Mouse (Mus musculus) left cerebral cortex, postnatal 25 days (tissue): ENCODE results near the gene Nat9. TPM values are rescaled to one million over a fixed set of nuclear protein-coding genes. Genes with fewer than 3 reads are reported as not detected.

Source experiments
- DNase-seq, 2 experiments: peaks; one replicate each; pipeline ENCODE4 v3.0.0; 2022; ENCODE audit warnings: low spot score in 2 of 2, mixed read lengths in 1 of 2
- intact Hi-C: fragments of 180-260 bp; cut with DNase I; formaldehyde crosslinking; loops from one replicate; pipeline ENCODE4 v1.15.1; 2025
- total RNA-seq, 2 experiments: library from RNA; stranded (reverse); gene quantifications; 2 replicates each; pipeline ENCODE4 v1.2.3; 2021

Nat9 gene
- total RNA-seq, 2 experiments from 2014 or later: 20.1 to 22.3 TPM

DNA sequence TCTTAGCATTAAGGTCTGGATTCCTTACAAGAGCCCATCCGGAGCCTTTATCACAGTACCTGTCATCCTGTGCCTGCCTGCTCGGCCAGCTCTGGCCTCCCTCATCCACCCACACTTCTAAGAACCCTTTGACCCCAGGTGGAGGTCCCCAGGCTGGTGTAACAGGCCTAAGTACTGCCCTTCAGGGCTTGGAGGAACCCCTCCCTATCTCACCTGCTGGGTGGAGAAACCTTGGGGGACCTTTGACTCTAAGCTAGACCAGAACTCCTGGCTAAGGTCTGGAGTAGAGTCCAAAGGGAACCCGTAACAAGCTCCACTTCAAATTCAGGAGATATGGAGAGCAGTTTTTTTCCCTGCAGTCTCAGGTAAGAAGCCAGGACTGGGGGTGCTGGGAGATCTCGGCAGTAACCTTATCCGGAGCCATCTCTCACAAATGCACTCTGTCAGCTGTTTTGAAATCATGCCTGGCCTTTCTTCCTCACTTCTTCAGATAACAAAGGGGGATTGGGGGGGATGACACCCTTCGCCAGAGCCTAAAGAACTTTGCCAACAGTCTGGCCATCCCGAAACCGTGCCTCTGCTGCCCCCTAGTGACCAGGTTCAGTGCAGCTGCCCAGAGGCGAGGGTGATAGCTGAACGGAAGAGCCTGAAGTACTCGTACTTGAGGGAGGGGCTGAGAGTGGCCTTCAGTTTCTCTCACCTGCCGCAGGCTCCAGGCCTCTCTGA lies 5.6 kb downstream of the Nat9 start:
- intact Hi-C loops: loop anchor here (2.0 kb wide), 1 partner anchor 101 kb away; no protein-coding TSS in a partner anchor
- DNase-seq: peak; percentile 58 to 68

DNA sequence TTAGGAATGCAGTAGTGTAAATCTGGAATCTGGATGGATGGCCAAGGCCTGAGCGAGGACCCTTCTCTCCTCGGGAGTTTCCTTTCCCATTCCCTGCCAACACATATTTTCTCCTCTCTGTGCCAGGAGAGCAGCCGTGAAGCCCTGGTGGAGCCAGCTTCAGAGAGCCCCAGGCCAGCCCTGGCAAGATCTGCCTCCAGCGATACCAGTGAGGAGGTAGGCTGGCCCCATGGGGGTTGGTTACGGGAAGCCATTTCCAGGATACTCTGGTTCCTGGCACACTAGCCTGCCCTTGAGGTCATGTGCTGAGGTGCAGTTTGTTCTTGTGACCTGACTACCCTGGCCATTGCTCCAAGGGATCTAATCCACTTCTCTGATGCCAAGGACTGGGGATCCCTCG lies 7.8 kb downstream of the Nat9 start:
- intact Hi-C loops: no loop called here
- no peak for DNase-seq

DNA sequence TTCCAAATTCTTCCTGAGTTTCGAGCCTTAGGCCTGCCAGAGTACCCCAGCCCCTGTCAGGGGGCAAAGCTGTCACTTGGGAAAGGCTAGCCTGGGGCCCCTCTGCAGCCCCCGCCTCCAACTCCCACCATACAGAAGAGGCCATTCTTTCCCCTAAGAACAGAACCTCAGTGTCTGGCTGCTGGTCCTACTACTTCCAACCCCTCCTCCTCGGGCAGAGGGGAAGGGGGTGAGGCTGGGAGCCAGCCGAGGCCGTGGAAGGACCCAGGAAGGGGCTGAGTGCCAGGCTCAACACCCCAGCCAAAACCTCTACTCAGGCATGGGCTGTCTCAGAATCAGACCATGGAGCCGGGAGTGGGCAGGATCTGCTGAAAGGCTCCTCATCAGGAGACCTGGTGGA lies 8.5 kb downstream of the Nat9 start:
- DNase-seq: peak in 1 of 2 experiments; percentile 52
- intact Hi-C loops: no loop called here

DNA sequence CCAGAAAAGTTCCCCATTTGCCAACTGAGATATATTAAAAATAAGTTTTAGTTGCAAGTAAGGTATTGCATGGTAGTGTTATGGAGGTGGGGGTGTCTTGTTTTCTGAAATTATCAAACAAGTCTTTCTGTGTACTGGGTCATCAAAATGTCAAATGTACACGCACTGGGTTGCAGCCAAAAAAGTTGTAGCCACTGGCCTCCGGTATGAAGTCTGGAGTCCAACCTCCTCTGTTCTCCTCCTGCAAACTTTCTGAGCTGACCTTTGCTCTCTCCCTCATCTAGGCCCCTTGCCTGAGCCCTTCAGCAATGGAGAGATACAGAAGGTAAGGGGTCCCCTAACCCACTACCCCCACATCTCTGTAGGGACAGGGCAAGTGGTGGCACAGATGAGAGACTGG lies 8.9 kb downstream of the Nat9 start:
- no peak for DNase-seq

DNA sequence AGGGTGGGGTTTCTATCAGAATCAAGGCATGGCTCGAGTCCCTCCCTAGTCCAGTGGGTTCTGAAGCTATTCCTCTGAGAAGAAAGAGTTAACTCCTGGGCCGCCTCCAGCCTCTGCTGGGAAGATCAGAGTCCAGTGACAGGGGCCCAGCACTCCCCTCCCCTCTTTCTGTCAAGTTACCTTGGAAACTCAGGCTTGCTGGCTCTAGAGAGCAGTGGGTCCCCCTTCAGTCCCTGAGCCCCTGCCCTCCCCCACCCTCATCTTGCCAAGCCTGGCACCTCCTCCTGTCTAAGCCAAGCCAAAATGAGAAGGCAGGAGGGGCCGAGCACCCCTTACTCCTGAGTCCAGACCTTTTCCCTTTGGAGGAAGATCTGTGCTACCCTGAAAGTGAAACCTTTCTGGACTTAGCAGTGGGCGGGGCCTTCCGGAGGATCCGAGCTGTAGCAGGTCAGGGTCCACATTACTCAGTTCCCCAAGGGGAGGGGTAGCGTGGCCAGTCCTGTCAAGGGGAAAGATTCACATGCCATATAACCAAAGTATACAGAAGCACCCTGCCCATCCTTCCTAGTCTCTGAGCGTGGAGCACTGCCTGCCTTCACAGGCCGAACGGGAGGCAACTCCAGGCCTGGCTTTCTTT lies 10.0 kb downstream of the Nat9 start:
- intact Hi-C loops: loop anchor here (2.0 kb wide), 1 partner anchor 15 kb away; the partner anchor contains the start of gene Slc9a3r1
- DNase-seq: no peak

More for the DNA sequence above, 8.9 kb downstream of the Nat9 start:
- intact Hi-C loops: no loop called here

DNA sequence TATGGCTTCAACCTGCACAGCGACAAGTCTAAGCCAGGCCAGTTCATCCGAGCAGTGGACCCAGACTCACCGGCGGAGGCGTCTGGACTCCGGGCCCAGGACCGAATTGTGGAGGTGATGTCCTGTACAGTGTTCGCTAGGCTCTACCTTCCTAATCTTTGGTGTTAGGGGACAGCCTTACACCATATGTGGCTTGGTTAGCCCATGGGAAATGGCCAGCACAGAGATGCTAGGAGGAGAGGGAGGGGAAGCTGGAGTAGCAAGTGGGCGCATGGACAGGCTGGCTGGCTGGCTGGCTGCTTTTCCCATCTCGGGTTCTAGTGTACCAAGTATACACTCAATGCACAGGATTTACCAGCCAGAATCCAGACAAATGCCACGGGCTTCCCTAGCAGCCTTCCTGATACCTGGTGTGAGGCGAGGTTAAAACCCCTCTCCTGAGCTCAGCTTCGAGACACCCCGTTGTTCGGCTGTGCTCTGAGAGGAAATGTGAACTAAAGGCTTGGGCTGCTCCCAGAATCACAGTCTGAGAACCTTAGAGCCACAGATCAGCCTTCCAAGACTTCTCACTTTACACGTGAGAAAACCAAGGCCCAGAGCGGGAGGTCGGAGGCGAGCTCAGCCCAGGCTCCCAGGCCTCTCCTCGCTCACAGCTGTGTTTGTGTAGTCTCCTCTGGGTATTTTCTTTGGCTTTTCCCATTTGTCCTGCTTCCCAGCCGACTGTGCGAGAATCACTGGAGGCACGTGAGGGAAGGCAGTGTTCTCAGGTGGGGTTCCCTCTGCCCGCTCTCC lies 11.1 kb downstream of the Nat9 start:
- DNase-seq: peak in 1 of 2 experiments; percentile 12
- intact Hi-C loops: loop anchor here (2.0 kb wide), 1 partner anchor 14 kb away; the partner anchor contains the start of gene Slc9a3r1

DNA sequence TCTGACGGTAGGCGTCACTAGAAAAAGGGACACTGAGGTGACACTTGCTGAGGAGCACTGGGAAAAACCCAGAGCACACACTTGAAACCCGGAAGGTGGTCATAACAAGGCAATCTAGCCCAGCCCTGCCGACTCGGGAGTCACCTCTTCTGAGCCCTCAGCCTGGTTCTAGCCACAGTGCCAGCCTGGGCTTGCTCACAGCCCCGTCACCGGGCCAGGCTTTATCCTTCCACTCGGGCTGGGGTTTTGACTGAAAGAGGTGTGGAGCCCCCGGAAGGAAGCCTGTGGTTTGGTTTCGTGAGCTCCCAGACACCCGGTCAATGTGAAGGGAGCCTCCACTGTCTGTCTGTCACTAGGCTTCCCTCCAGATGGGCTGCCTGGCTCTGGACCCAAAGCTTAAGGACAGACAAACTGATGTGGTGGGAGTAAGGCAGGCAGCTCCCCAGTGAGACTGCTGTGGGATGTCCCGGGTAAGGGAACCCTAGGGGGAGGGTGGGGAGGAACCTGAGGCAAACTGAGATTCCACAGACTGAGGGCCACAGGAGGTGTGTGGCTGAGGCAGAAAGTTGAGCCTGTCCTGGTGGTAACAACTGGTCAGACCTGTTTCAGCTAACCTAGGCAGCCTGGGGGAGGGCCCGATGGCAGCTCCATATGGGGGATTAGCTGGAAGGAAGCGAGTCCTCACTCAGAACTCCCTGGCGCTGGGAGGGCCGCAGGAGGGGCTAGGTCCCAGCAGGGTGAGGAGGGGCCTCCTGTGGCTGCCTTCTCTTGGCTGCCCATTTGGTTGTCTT lies 13.9 kb downstream of the Nat9 start:
- intact Hi-C loops: no loop called here
- no peak for DNase-seq

DNA sequence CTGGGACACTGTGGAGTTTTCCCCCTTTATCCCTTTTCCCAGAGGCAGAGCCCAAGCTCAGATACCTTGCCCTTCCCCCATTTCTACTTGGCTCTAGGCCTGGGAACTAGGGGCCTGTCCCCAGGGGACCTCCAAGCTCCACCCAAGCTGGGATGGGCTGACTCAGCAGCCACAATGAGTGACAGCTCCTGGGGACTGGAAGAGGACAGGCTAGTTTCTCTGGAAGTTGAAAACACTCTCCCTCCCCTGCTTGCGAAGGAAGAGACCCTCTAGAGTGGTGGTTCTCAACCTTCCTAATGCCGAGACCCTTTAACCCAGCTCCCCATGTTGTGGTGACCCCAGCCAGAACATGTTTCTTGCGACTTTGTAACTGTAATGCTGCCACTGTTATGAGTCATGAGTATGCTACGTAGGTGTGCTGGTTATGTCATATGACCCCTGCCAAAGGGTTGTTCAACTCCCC lies 14.8 kb downstream of the Nat9 start:
- no peak for DNase-seq
- intact Hi-C loops: no loop called here

DNA sequence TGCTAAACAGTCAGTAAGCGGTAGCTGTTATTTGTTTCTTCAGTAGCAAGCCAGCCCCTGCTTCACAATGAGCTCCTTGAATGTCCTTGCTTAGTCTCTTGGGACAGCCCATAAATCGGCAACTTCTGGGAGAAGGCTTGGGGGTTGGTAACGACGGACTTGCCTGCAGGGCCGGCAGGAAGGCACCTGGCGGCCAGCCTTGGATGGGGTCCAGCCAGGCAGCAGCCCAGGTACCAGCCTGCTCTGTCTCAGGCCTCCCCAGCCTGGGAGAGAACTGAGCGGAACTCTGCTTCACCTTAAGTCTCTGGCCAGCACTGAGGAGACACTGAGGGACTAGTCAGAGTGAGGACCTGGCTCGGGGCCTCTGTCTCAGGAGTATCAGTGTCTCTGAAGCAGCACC lies 16.5 kb downstream of the Nat9 start:
- DNase-seq: no peak
- intact Hi-C loops: no loop called here

DNA sequence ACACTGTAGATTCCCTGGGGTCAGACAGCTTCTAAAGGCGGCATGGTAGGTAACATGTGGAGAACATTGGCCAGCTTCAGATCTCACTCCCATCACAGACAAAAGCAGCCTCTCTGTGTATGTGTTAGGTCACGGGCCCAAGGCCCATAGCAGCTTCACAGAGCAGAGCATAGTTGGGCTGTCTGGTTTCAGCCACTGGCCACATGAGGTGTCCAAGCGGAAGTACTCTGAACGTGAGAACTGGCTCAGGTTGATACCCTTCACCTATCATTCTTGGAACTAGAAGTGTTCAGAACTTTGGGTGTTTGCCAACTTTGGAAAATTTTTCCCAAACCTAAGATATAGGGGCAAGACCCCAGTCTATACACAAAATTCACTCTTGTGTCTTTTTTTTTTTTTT lies 18.2 kb downstream of the Nat9 start:
- DNase-seq: no peak

DNA sequence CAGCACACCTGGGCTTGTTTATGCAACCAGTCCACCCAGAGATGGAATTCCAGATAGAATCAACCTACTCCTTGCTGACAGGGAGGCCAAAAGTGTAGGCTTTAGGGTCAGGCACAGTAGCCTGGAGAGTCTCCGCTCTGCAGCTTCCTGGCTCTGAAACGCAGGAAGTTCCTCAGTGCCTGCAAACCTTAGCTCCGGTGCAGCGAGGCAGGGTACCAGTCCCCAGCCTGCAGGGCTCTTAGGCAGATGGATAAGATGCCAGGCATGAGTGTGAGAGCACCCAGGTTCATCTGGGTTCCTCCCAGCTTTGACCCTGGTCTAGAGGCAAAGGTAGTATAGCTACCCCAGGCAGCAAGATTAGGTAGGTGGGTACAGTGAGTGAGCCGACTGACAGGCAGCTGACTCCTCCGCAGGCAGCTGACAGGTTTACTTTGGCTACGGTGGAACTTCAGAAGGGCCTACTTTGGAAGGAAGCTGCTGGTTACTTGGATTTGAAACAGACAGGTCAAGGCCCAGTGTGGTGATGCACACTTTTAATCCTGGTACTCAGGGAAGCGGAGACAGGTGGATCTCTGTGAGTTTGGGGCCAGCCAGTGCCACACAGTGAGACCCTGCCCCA lies 19.9 kb downstream of the Nat9 start:
- intact Hi-C loops: no loop called here
- no peak for DNase-seq

More for the DNA sequence above, 18.2 kb downstream of the Nat9 start:
- intact Hi-C loops: no loop called here

DNA sequence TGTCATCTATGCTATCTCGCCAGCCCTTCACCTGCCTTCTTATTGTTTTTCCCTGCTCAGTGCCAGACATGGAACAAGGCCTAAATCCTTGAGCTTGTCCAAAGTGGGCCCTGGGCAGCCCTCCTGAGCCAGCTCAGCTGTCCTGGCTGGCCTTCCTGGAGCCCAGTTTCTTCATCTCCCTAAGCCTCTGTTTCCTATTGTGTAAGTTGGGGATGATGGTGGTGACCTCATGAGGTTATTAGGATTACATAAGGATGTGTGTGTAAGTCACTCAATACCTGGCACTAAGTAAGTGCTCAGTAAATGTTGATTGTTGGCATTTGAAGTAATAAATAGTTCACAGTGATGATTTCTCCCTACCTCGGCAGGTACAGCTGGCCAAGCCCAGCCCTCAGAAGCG lies 20.9 kb downstream of the Nat9 start:
- no peak for DNase-seq
- intact Hi-C loops: no loop called here

DNA sequence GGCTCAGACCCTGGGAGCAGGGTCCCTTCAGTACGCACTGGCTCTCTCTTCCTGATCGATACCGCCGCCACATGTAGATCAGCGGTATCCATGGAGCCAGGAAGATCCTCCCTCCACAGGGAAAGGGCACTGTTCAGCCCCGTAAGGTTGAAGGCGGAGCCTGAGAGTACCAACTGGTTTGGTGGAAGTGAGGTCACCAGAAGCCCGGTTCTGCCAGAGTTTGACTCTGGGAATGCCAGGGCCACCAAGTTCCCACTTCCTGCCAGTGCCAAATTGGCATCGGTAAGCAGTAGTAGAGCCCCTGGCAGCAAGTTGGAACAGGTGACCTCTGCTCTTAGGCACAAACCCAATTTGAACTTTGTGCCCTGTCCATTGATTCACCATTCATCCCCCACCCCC lies 22.7 kb downstream of the Nat9 start:
- peak; percentile 21 to 54 for DNase-seq
- intact Hi-C loops: no loop called here

DNA sequence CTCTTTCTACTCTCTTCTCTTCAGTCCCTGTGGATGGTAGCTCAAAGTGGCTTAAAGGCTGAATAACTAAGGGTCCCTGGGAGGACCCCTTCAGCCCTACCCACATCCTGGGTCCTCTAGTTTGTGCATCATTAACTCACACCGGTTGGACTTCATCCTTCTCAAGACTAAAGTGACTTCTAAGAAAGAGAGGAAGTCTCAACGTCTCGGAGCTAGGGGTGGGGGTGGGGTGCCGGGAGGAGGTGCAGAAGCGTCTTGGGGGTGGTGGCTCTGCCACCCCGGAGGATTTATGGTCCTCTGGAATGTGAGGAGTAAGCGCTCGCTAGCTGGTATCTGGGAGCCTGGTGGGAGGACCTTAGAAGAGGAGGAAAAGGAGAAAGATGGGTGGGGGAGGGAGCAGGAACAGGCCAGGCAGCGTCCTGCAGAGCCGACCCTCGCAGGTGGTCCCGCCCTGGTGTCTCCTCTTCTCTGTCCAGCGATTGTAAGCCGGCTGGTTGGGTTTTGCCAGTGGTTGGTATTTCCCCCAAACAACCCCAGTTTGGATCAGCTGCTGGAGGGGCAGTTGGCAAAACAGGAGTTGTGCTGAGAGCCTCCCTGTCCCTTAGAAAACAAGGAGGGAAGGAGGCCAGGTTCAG lies 23.2 kb downstream of the Nat9 start:
- intact Hi-C loops: no loop called here
- no peak for DNase-seq

DNA sequence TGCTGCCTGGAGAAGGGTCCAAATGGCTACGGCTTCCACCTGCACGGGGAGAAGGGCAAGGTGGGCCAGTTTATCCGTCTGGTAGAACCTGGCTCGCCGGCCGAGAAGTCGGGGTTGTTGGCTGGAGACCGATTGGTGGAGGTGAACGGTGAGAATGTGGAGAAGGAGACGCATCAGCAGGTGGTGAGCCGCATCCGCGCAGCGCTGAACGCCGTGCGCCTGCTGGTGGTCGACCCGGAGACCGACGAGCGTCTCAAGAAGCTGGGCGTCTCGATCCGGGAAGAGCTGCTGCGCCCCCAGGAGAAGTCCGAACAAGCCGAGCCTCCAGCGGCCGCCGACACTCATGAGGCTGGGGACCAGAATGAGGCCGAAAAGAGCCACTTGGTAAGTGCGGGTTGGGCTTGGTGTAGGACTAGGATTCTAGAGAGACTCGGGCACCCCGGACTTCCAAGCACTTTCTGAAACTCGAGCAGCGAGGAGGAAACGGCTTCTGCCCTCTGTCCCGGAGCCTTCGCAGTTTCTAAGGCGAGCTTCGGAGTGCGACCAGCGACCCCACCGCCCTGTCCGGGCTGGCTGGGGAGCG lies 24.0 kb downstream of the Nat9 start:
- intact Hi-C loops: loop anchor here (2.0 kb wide), 1 partner anchor 13 kb away; no protein-coding TSS in a partner anchor
- no peak for DNase-seq

DNA sequence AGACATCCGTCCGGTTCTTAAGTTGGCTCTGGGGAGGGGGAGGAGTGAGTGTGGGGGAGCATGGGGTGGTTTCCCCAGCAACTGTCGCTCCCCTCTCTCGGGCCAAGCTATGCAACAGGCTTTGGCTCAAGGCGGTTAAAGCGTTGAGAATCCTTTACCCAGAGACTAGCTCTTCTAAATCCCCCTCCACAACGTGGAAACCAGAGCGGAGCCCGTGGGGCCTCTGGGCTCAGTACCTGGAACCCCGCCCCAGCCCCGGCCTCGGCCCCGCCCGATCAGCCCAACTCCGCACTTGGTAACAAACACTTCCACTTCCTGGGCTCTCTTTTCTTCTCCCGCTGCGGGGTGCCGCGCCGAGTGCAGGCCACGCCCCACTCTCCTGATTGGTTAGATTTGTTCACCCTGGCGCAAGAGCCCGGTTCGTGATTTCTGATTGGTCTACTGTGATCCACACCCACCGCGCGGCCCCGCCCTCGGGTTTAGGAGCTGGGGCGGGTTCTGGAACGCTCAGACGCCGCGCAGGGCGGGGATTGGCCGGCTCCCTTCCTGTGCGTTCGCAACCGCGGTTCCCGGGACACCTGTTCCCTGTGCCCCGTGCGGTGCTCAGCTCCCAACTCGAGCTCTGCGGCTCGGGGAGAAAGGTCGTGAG lies 24.7 kb downstream of the Nat9 start, which contains the start of gene Slc9a3r1:
Slc9a3r1 (plus strand) TSS at position 510 of the 649 bp plus-strand sequence.
- DNase-seq: peak; percentile 90 to 94
- intact Hi-C loops: loop anchor here (2.0 kb wide), 1 partner anchor 14 kb away; no protein-coding TSS in a partner anchor

DNA sequence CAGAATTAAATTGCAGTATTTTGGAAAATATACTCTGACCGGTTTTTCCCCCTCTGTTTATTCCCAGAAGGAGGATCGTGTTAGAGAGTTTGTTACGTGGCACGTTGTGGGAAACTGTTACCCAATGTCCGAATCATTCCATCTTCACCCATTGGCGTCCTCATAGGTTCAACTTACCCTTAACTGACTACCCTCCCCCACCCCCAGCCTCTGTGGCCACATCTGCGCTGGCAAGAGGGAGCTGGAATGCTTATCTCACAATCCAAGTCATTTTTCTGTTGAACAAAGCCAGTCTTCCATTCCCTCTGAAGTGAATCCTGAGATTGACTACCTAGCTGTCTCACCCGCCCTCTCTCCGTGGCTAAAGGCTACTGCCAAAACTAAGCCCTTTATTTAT lies 25.5 kb downstream of the Nat9 start:
- no peak for DNase-seq
- intact Hi-C loops: loop anchor here (2.0 kb wide), 1 partner anchor 15 kb away; no protein-coding TSS in a partner anchor
